Mouse (Mus musculus) CH12.LX (cell line): Measurements from ENCODE around the gene Ell. TPM values are rescaled to one million over a fixed set of nuclear protein-coding genes. Genes with fewer than 3 reads are reported as not detected.

Experiments used
- DNase-seq: peaks from one replicate; pipeline ENCODE4 v3.0.0-alpha.2; 2013; ENCODE audit errors: extremely low read depth
- H3K27ac ChIP-seq: 2 replicates; pipeline ENCODE4 v1.5.1; 2012; ENCODE audit warnings: low read depth, mild to moderate bottlenecking, control low read depth, moderate library complexity; ENCODE audit not compliant: insufficient read depth
- H3K27me3 ChIP-seq: replicated peaks from 2 replicates; pipeline ENCODE3; 2012; ENCODE audit warnings: inconsistent platforms
- H3K36me3 ChIP-seq, 2 experiments: replicated peaks in 1 of 2; 2 replicates each; pipeline versions ENCODE3 to v1.6.1; 2012; ENCODE audit warnings: inconsistent platforms in 1 of 2, low read length in 1 of 2, mild to moderate bottlenecking in 1 of 2, mixed read lengths in 1 of 2, moderate library complexity in 1 of 2; ENCODE audit not compliant: control insufficient read depth in 1 of 2, insufficient read depth in 1 of 2
- H3K4me1 ChIP-seq, 2 experiments: 2 replicates each; pipeline ENCODE4 v1.6.1; 2012; ENCODE audit warnings: inconsistent platforms in 1 of 2, moderate library complexity in 1 of 2; ENCODE audit not compliant: insufficient read depth in 2 of 2, control insufficient read depth in 1 of 2
- H3K4me2 ChIP-seq: 2 replicates; pipeline ENCODE4 v1.6.1; 2012; ENCODE audit warnings: low read depth, mild to moderate bottlenecking, control low read depth; ENCODE audit not compliant: poor library complexity, insufficient read depth, severe bottlenecking
- H3K4me3 ChIP-seq, 3 experiments: fragments of 150-350 bp in 1 of 3; sonication (generic) in 1 of 3; replicated peaks in 1 of 3; 2 replicates each; pipeline versions ENCODE3 to v1.5.1; 2011 to 2012; ENCODE audit warnings: low read depth in 2 of 3, low read length in 2 of 3, mild to moderate bottlenecking in 2 of 3, moderate library complexity in 2 of 3, control low read depth in 1 of 3, improper control_type of control experiment in 1 of 3, inconsistent platforms in 1 of 3, mixed read lengths in 1 of 3; ENCODE audit not compliant: poor library complexity in 1 of 3
- H3K79me2 ChIP-seq: replicated peaks from 2 replicates; pipeline ENCODE4 v1.6.1; 2012; ENCODE audit warnings: mild to moderate bottlenecking, moderate library complexity; ENCODE audit not compliant: control insufficient read depth, poor library complexity, insufficient read depth, severe bottlenecking; ENCODE audit errors: extremely low read depth
- H3K9ac ChIP-seq: 2 replicates; pipeline ENCODE4 v1.6.1; 2012; ENCODE audit warnings: low read depth, mild to moderate bottlenecking, control low read depth, moderate library complexity; ENCODE audit not compliant: insufficient read depth
- H3K9me3 ChIP-seq: replicated peaks from 2 replicates; pipeline ENCODE3; 2012; ENCODE audit warnings: low read length, inconsistent platforms, mixed read lengths
- BHLHE40 ChIP-seq: IDR thresholded peaks from 2 replicates; pipeline ENCODE4 v1.6.1; 2011; ENCODE audit warnings: mild to moderate bottlenecking, low read depth, low read length, improper control_type of control experiment
- CHD1 ChIP-seq: IDR thresholded peaks from 2 replicates; pipeline ENCODE4 v1.6.1; 2012; ENCODE audit warnings: low read depth, low read length, improper control_type of control experiment, inconsistent platforms
- CHD2 ChIP-seq: IDR thresholded peaks from 2 replicates; pipeline ENCODE4 v1.6.1; 2011; ENCODE audit warnings: low read length, improper control_type of control experiment
- CTCF ChIP-seq, 2 experiments: IDR thresholded peaks in 1 of 2; conservative IDR thresholded peaks in 1 of 2; 2 replicates each; pipeline ENCODE4 v1.5.1; 2011 to 2012; ENCODE audit warnings: low read depth in 2 of 2, low read length in 2 of 2, improper control_type of control experiment in 1 of 2, inconsistent platforms in 1 of 2, mild to moderate bottlenecking in 1 of 2, moderate library complexity in 1 of 2
- ELF1 ChIP-seq: IDR thresholded peaks from 2 replicates; pipeline ENCODE4 v1.6.1; 2014; ENCODE audit warnings: low read depth, mild to moderate bottlenecking, inconsistent platforms, low read length, improper control_type of control experiment
- EP300 ChIP-seq: IDR thresholded peaks from 2 replicates; pipeline ENCODE4 v1.6.1; 2011; ENCODE audit warnings: low read length, improper control_type of control experiment
- GABPA ChIP-seq: IDR thresholded peaks from 2 replicates; pipeline ENCODE4 v1.6.1; 2012; ENCODE audit warnings: low read depth, low read length, improper control_type of control experiment, inconsistent platforms; ENCODE audit not compliant: insufficient replicate concordance
- HCFC1 ChIP-seq: IDR thresholded peaks from 2 replicates; pipeline ENCODE4 v1.6.1; 2012; ENCODE audit warnings: low read depth, mild to moderate bottlenecking, inconsistent platforms, low read length, improper control_type of control experiment
- JUN ChIP-seq: IDR thresholded peaks from 2 replicates; pipeline ENCODE4 v1.6.1; 2011; ENCODE audit warnings: low read depth, mild to moderate bottlenecking, low read length, improper control_type of control experiment, moderate library complexity; ENCODE audit not compliant: insufficient read depth
- JUND ChIP-seq: conservative IDR thresholded peaks from 2 replicates; pipeline ENCODE4 v1.6.1; 2011; ENCODE audit warnings: low read depth, low read length, improper control_type of control experiment
- KAT2A ChIP-seq: IDR thresholded peaks from 2 replicates; pipeline ENCODE4 v1.6.1; 2012; ENCODE audit warnings: low read length, improper control_type of control experiment, inconsistent platforms; ENCODE audit not compliant: insufficient replicate concordance
- MAFK ChIP-seq: IDR thresholded peaks from 2 replicates; pipeline ENCODE4 v1.6.1; 2011; ENCODE audit warnings: low read length, improper control_type of control experiment; ENCODE audit not compliant: insufficient replicate concordance
- MEF2A ChIP-seq: IDR thresholded peaks from 2 replicates; pipeline ENCODE4 v1.6.1; 2014; ENCODE audit warnings: low read depth, mild to moderate bottlenecking, inconsistent platforms, low read length, improper control_type of control experiment, borderline replicate concordance
- MXI1 ChIP-seq: IDR thresholded peaks from 2 replicates; pipeline ENCODE4 v1.6.1; 2011; ENCODE audit warnings: mild to moderate bottlenecking, low read depth, low read length, improper control_type of control experiment
- MYC ChIP-seq: IDR thresholded peaks from 2 replicates; pipeline ENCODE4 v1.6.1; 2011; ENCODE audit warnings: low read depth, mild to moderate bottlenecking, improper control_type of control experiment, low read length
- NRF1 ChIP-seq: IDR thresholded peaks from 2 replicates; pipeline ENCODE4 v1.6.1; 2014; ENCODE audit warnings: low read depth, mild to moderate bottlenecking, inconsistent platforms, low read length, improper control_type of control experiment, moderate library complexity
- PAX5 ChIP-seq: IDR thresholded peaks from 2 replicates; pipeline ENCODE4 v1.6.1; 2012; ENCODE audit warnings: low read length, inconsistent platforms, mixed read lengths
- POLR2A ChIP-seq: IDR thresholded peaks from 2 replicates; pipeline ENCODE4 v1.6.1; 2011; ENCODE audit warnings: low read depth, mild to moderate bottlenecking, improper control_type of control experiment, low read length
- POLR2AphosphoS2 ChIP-seq: IDR thresholded peaks from 2 replicates; pipeline ENCODE4 v1.6.1; 2011; ENCODE audit warnings: low read depth, low read length, improper control_type of control experiment
- RAD21 ChIP-seq: IDR thresholded peaks from 2 replicates; pipeline ENCODE4 v1.6.1; 2011; ENCODE audit warnings: low read depth, mild to moderate bottlenecking, low read length, improper control_type of control experiment, moderate library complexity
- SIN3A ChIP-seq: IDR thresholded peaks from 2 replicates; pipeline ENCODE4 v1.6.1; 2012; ENCODE audit warnings: low read length, improper control_type of control experiment, inconsistent platforms
- SMC3 ChIP-seq: IDR thresholded peaks from 2 replicates; pipeline ENCODE4 v1.6.1; 2011; ENCODE audit warnings: low read depth, low read length, improper control_type of control experiment
- TCF12 ChIP-seq: IDR thresholded peaks from 2 replicates; pipeline ENCODE4 v1.6.1; 2014; ENCODE audit warnings: low read depth, mild to moderate bottlenecking, inconsistent platforms, low read length, improper control_type of control experiment
- UBTF ChIP-seq: IDR thresholded peaks from 2 replicates; pipeline ENCODE4 v1.6.1; 2012; ENCODE audit warnings: low read depth, mild to moderate bottlenecking, inconsistent platforms, low read length, improper control_type of control experiment, moderate library complexity
- ZC3H11A ChIP-seq: IDR thresholded peaks from 2 replicates; pipeline ENCODE4 v1.6.1; 2012; ENCODE audit warnings: low read depth, mild to moderate bottlenecking, inconsistent platforms, low read length, improper control_type of control experiment
- ZKSCAN1 ChIP-seq: IDR thresholded peaks from 2 replicates; pipeline ENCODE4 v1.6.1; 2012; ENCODE audit warnings: low read depth, inconsistent platforms, low read length, improper control_type of control experiment, borderline replicate concordance
- ZMIZ1 ChIP-seq: IDR thresholded peaks from 2 replicates; pipeline ENCODE4 v1.6.1; 2012; ENCODE audit warnings: low read depth, mild to moderate bottlenecking, inconsistent platforms, low read length, improper control_type of control experiment
- ZNF384 ChIP-seq: IDR thresholded peaks from 2 replicates; pipeline ENCODE4 v1.6.1; 2012; ENCODE audit warnings: low read depth, low read length, improper control_type of control experiment, inconsistent platforms
- dilution Hi-C: fragments of 300-500 bp; cut with MboI; formaldehyde crosslinking; loops from 2 replicates; pipeline ENCODE4 v1.14.3; 2020; ENCODE audit warnings: low sequenced_read_pairs; ENCODE audit not compliant: extremely low pct_unique_long_range_greater_than_20kb, extremely low pct_ligation_motif_present
- in situ Hi-C: fragments of 300-500 bp; cut with MboI; formaldehyde crosslinking; loops from 3 replicates; pipeline ENCODE4 v1.14.3; 2019; ENCODE audit warnings: low sequenced_read_pairs, low pct_ligation_motif_present, low pct_unique_long_range_greater_than_20kb, mixed read lengths
- polyA plus RNA-seq: library from polyadenylated mRNA; unstranded; fragments of >175 nt; gene quantifications from 2 replicates; pipeline ENCODE4 v1.2.1, GENCODE M21; 2012; ENCODE audit warnings: low read depth; ENCODE audit not compliant: insufficient read length
- total RNA-seq, 2 experiments: library from RNA; depleted of rRNA; stranded (reverse); fragments of 300-350 nt in 1 of 2; fragments of >200 nt in 1 of 2; gene quantifications; 2 replicates each; pipeline ENCODE4 v1.2.3; 2012 to 2014

The Ell gene
- total and polyA plus RNA-seq, 3 experiments: 6.5 to 17.9 (median 9.8) TPM

DNA sequence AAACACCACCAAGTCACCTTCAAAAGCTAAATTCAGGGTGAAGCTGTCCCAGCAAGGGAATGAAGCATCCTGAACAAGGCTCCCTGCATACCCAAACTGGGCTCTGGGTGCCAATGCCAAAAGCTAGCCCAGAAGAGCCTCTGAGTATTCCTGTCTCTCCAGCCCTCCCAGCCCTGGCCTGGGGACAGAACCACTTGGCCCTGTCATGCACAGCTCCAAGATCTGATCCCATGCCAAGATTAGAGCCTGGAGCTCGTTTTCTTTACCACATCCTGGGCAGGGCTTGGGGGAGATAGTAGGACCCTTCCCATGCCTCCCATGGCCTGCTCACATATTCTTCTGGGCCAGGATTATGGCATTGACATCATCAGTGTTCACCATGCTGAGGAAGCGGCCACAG, 19.7 kb upstream of the Ell start:
- no peak overlapping the region for H3K4me2 ChIP-seq
- TF ChIP-seq ELF1: no peak
- no peak for TF ChIP-seq BHLHE40
- TF ChIP-seq HCFC1: no peak
- no peak for TF ChIP-seq ZKSCAN1
- TF ChIP-seq MEF2A: no peak
- no peak for TF ChIP-seq PAX5
- TF ChIP-seq ZMIZ1: no peak
- TF ChIP-seq TCF12: no peak
- TF ChIP-seq MAFK: no peak
- TF ChIP-seq CHD1: no peak
- TF ChIP-seq ZNF384: no peak
- TF ChIP-seq JUND: no peak
- TF ChIP-seq EP300: no peak
- TF ChIP-seq GABPA: no peak
- TF ChIP-seq JUN: no peak
- no peak for TF ChIP-seq MYC
- TF ChIP-seq, all 38 proteins: peak for 0
- DNase-seq: no peak
- Histone ChIP-seq H3K79me2 (no peaks in the 10 kb centered on the region; the same call in 1 of the 2 replicates), H3K27me3 (no peaks in the 10 kb centered on the region), H3K9me3 (no peaks in the 10 kb centered on the region), H3K4me3 (no peak overlapping the region), H3K9ac (no peak overlapping the region), H3K4me1 (peaks cover 2 to 21% of the 10 kb centered on the region in 2 experiments; a peak in 2 of 4 replicates), H3K36me3 (peaks cover 27 to 55% of the 10 kb centered on the region in 2 experiments), H3K27ac (no peak overlapping the region)
- dilution Hi-C loops (no loop called here), in situ Hi-C loops (no loop called here)

DNA sequence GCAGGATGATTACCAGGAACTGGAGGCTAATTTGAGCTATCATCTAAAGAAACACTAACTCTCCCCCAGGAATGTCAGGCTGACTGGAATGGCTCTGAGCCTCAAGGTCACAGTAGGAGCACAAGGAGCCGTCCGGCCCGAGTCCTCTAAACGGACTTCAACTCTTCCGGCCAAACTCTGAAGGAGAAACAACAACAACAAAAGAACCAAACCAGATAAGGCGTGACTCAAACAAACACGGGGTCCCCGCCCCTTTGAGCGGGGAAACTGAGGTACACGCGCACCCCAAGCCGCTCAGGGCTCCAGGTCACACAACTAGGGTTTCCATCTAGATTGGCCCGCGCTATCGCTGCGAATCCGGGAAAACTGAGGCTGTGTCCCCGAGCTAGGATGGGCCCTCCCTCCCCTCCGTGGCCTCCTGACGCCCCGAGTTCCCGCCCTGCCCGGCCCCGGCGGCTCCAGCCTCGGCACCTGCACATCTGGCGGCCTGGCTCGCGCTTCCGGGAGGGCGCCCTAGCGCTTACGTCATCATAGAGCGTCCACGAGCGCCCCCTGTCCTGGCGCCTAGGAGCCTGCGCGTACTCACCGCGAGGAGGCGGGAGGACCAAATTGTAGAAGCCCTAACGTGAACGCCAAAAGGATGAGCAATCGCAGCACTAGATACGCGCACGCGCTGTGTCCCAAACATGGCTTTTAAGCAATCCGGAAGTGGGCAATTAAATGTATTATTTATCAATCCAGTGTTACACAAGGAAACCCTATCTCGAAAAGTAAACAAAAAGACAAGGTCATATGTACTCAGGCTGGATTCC, 16.5 kb upstream of the Ell start:
- in situ Hi-C loops: no loop called here
- TF ChIP-seq JUND (no peak; the same call in 1 of the 2 replicates), POLR2A (peak; percentile 89), SMC3 (0 out of 2 replicates have a peak, but pooled peaks have one; percentile 18), CHD2 (peak; percentile 52; the same call in 1 of the 2 replicates), NRF1 (peak; percentile 90), ZC3H11A (0 out of 2 replicates have a peak, but pooled peaks have one; percentile 1), CHD1 (no peak), ZNF384 (peak; percentile 14; the same call in 1 of the 2 replicates), ELF1 (peak; percentile 99), MEF2A (peak; percentile 81; the same call in 1 of the 2 replicates), POLR2AphosphoS2 (no peak), CTCF (conservative IDR thresholded peaks at IDR 0.05 in 1 of 2, IDR thresholded peaks at IDR 0.05 in 1 of 2; ENCODE audit: low read depth in 2 of 2, low read length in 2 of 2) (peak in 1 of 2 experiments; percentile 83; a peak in 2 of 4 replicates), MYC (no peak; the same call in 1 of the 2 replicates), JUN (peak; percentile 41; the same call in 1 of the 2 replicates), SIN3A (peak; percentile 97), KAT2A (peak; percentile 88; the same call in 1 of the 2 replicates), ZMIZ1 (peak; percentile 80; the same call in 1 of the 2 replicates), GABPA (peak; percentile 17; the same call in 1 of the 2 replicates), UBTF (peak; percentile 68; the same call in 1 of the 2 replicates), PAX5 (no peak), HCFC1 (peak; percentile 90), MXI1 (peak; percentile 95), RAD21 (peak; percentile 13)

More for the DNA sequence above, 16.5 kb upstream of the Ell start:
- H3K4me1 ChIP-seq: peaks cover 6 to 27% of the 10 kb centered on the region in 2 experiments
- peak overlapping the region; percentile 75 for H3K27ac ChIP-seq
- peak overlapping the region; percentile 86 to 98 (median 93) for H3K4me3 ChIP-seq
- dilution Hi-C loops: no loop called here
- H3K4me2 ChIP-seq: peak overlapping the region; percentile 86
- DNase-seq: peak; percentile 97
- H3K9ac ChIP-seq: peak overlapping the region; percentile 94
- no peaks in the 10 kb centered on the region for H3K27me3 ChIP-seq
- peaks cover 13 to 30% of the 10 kb centered on the region in 2 experiments for H3K36me3 ChIP-seq
- H3K9me3 ChIP-seq: no peaks in the 10 kb centered on the region
- no peaks in the 10 kb centered on the region; the same call in 1 of the 2 replicates for H3K79me2 ChIP-seq
